Mouse (Mus musculus): Measurements from ENCODE around the gene Gcnt2. TPM values are rescaled to one million over a fixed set of nuclear protein-coding genes. Genes with fewer than 3 reads are reported as not detected.
A peak's percentile ranks its signal among the peaks of the same experiment; 100 is the strongest.
"Not testable (repeated sequence)": the region's sequence is repeated elsewhere in the genome, so short reads cannot be mapped to it uniquely, and the experiment has no call there.

Gene Gcnt2
- polyA plus RNA-seq, 1 experiment from 2014 or later: 5.7 TPM

- H3K4me3 ChIP-seq (ENCODE audit: low read depth, low read length): peak overlapping the region; percentile 43
- H3K27me3 ChIP-seq (ENCODE audit: control insufficient read depth, insufficient read depth, low read length): no peaks in the 10 kb centered on the region
- DNase-seq (ENCODE audit: low spot score) (no peak), ATAC-seq (ENCODE audit: low FRiP score, low TSS enrichment) (no peak)
- H3K4me1 ChIP-seq (replicated peaks; ENCODE audit: control insufficient read depth, insufficient read depth): 0 out of 2 replicates have a peak, but pooled peaks cover 2% of the 10 kb centered on the region
- H3K9ac ChIP-seq (ENCODE audit: low read length): peak overlapping the region; percentile 54; the same call in 1 of the 2 replicates
- H3K27ac ChIP-seq (replicated peaks): peak overlapping the region; percentile 45; the same call in 1 of the 2 replicates
- 56% methylated on average over 10 of the region's 10 CpGs for WGBS
- TF ChIP-seq EP300 (optimal IDR thresholded peaks at IDR 0.05) (no peak), CTCF (IDR thresholded peaks at IDR 0.05; ENCODE audit: low read depth) (no peak)
- no peaks in the 10 kb centered on the region for H3K9me3 ChIP-seq (ENCODE audit: control insufficient read depth, low read length)
- no peaks in the 10 kb centered on the region for H3K36me3 ChIP-seq (ENCODE audit: control insufficient read depth, insufficient read depth, low read length)
- H3K4me2 ChIP-seq (replicated peaks; ENCODE audit: low read depth): peak overlapping the region; percentile 64
Observed at GRCm38 (mm10) chr13:40885935-40886642, 26.5 kb downstream of the Gcnt2 start.

- peak overlapping the region; percentile 54 for H3K9ac ChIP-seq (ENCODE audit: low read length)
- 3% methylated on average over 22 of the region's 22 CpGs for WGBS
- no peak for ATAC-seq (ENCODE audit: low FRiP score, low TSS enrichment)
- H3K4me1 ChIP-seq (replicated peaks; ENCODE audit: control insufficient read depth, insufficient read depth): 0 out of 2 replicates have a peak, but pooled peaks cover 2% of the 10 kb centered on the region
- TF ChIP-seq EP300 (optimal IDR thresholded peaks at IDR 0.05) (no peak), CTCF (IDR thresholded peaks at IDR 0.05; ENCODE audit: low read depth) (no peak)
- peak overlapping the region; percentile 64 for H3K4me2 ChIP-seq (replicated peaks; ENCODE audit: low read depth)
- H3K36me3 ChIP-seq (ENCODE audit: control insufficient read depth, insufficient read depth, low read length): no peaks in the 10 kb centered on the region
- peak overlapping the region; percentile 45 for H3K27ac ChIP-seq (replicated peaks)
- DNase-seq (ENCODE audit: low spot score): peak; percentile 22
- H3K4me3 ChIP-seq (ENCODE audit: low read depth, low read length): peak overlapping the region; percentile 43
- H3K9me3 ChIP-seq (ENCODE audit: control insufficient read depth, low read length): no peaks in the 10 kb centered on the region
- H3K27me3 ChIP-seq (ENCODE audit: control insufficient read depth, insufficient read depth, low read length): no peaks in the 10 kb centered on the region
Observed at GRCm38 (mm10) chr13:40886643-40887381, 27.3 kb downstream of the Gcnt2 start.

DNA sequence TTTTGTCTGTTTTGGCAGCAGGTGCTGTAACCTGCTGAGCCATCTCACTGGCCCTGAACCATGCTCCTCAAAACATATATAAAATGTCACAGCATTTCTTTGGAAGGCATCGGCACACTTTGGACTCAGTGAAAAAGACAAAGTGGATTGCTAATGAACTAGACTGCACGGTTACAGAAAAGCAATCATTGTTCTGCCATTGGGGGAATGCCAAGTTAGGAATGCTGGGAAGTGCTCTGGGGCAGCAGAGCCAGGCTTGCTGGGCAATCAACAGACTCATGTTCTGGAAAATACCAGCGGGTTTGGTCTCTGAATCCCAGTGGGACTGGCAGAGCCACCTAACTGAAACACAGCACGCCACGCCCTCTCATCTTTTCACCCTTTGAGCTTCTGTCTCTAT lies 31.0 kb downstream of the Gcnt2 start:
- WGBS: 59% methylated on average over 5 of the region's 5 CpGs
- H3K4me2 ChIP-seq (replicated peaks; ENCODE audit: low read depth): no peak overlapping the region
- H3K4me1 ChIP-seq (replicated peaks; ENCODE audit: control insufficient read depth, insufficient read depth): 0 out of 2 replicates have a peak, but pooled peaks cover 2% of the 10 kb centered on the region
- H3K9me3 ChIP-seq (ENCODE audit: control insufficient read depth, low read length): no peaks in the 10 kb centered on the region
- TF ChIP-seq CTCF (IDR thresholded peaks at IDR 0.05; ENCODE audit: low read depth) (no peak), EP300 (optimal IDR thresholded peaks at IDR 0.05) (no peak)
- H3K36me3 ChIP-seq (ENCODE audit: control insufficient read depth, insufficient read depth, low read length): no peaks in the 10 kb centered on the region
- ATAC-seq (ENCODE audit: low FRiP score, low TSS enrichment): no peak
- H3K27me3 ChIP-seq (ENCODE audit: control insufficient read depth, insufficient read depth, low read length): no peaks in the 10 kb centered on the region
- H3K4me3 ChIP-seq (ENCODE audit: low read depth, low read length): no peak overlapping the region
- H3K9ac ChIP-seq (ENCODE audit: low read length): no peak overlapping the region
- H3K27ac ChIP-seq (replicated peaks): no peak overlapping the region
- no peak for DNase-seq (ENCODE audit: low spot score)

DNA sequence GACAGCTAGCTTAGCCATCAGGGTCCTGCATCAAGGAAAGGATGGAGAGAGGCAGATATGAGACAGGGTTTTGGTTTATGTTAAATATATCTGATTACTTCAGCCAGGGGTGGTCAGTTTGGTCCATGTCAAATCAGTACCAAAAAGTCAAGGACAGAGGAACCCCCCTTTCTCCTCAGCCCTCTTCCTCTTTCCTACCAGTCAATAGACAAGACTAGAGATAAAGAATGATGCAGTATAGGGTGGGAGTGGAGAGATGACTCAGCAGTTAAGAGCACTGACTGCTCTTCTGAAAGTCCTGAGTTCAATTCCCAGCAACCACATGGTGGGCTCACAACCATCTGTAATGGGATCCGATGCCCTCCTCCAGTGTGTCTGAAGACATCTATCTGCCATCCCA lies 31.8 kb downstream of the Gcnt2 start:
- H3K4me1 ChIP-seq (replicated peaks; ENCODE audit: control insufficient read depth, insufficient read depth); H3K9me3 ChIP-seq (ENCODE audit: control insufficient read depth, low read length); H3K27ac ChIP-seq (replicated peaks); H3K4me3 ChIP-seq (ENCODE audit: low read depth, low read length); H3K27me3 ChIP-seq (ENCODE audit: control insufficient read depth, insufficient read depth, low read length); ATAC-seq (ENCODE audit: low FRiP score, low TSS enrichment); H3K9ac ChIP-seq (ENCODE audit: low read length); DNase-seq (ENCODE audit: low spot score); H3K36me3 ChIP-seq (ENCODE audit: control insufficient read depth, insufficient read depth, low read length); H3K4me2 ChIP-seq (replicated peaks; ENCODE audit: low read depth): not testable (repeated sequence)
- 100% methylated on average over 1 of the region's 1 CpGs for WGBS

GRCm38 (mm10) chr13:40892043-40892442 lies 32.5 kb downstream of the Gcnt2 start:
- no peaks in the 10 kb centered on the region for H3K4me1 ChIP-seq (replicated peaks; ENCODE audit: control insufficient read depth, insufficient read depth)
- no peak for TF ChIP-seq EP300 (optimal IDR thresholded peaks at IDR 0.05)
- TF ChIP-seq CTCF (IDR thresholded peaks at IDR 0.05; ENCODE audit: low read depth): no peak
- 74% methylated on average over 7 of the region's 7 CpGs for WGBS
- no peaks in the 10 kb centered on the region for H3K27me3 ChIP-seq (ENCODE audit: control insufficient read depth, insufficient read depth, low read length)
- H3K36me3 ChIP-seq (ENCODE audit: control insufficient read depth, insufficient read depth, low read length): no peaks in the 10 kb centered on the region
- no peak overlapping the region for H3K9ac ChIP-seq (ENCODE audit: low read length)
- DNase-seq (ENCODE audit: low spot score) (no peak), ATAC-seq (ENCODE audit: low FRiP score, low TSS enrichment) (no peak)
- H3K4me3 ChIP-seq (ENCODE audit: low read depth, low read length): no peak overlapping the region
- no peaks in the 10 kb centered on the region for H3K9me3 ChIP-seq (ENCODE audit: control insufficient read depth, low read length)
- no peak overlapping the region for H3K27ac ChIP-seq (replicated peaks)
- no peak overlapping the region for H3K4me2 ChIP-seq (replicated peaks; ENCODE audit: low read depth)

GRCm38 (mm10) chr13:40892547-40892946 lies 33.0 kb downstream of the Gcnt2 start:
- Histone ChIP-seq H3K4me3 (ENCODE audit: low read depth, low read length) (no peak overlapping the region), H3K4me2 (replicated peaks; ENCODE audit: low read depth) (no peak overlapping the region), H3K36me3 (ENCODE audit: control insufficient read depth, insufficient read depth, low read length) (no peaks in the 10 kb centered on the region), H3K27ac (replicated peaks) (no peak overlapping the region), H3K4me1 (replicated peaks; ENCODE audit: control insufficient read depth, insufficient read depth) (no peaks in the 10 kb centered on the region), H3K27me3 (ENCODE audit: control insufficient read depth, insufficient read depth, low read length) (no peaks in the 10 kb centered on the region), H3K9ac (ENCODE audit: low read length) (no peak overlapping the region), H3K9me3 (ENCODE audit: control insufficient read depth, low read length) (no peaks in the 10 kb centered on the region)
- WGBS: 58% methylated on average over 4 of the region's 4 CpGs
- TF ChIP-seq CTCF (IDR thresholded peaks at IDR 0.05; ENCODE audit: low read depth): no peak
- no peak for TF ChIP-seq EP300 (optimal IDR thresholded peaks at IDR 0.05)
- no peak for DNase-seq (ENCODE audit: low spot score)
- ATAC-seq (ENCODE audit: low FRiP score, low TSS enrichment): no peak

Data from stomach, postnatal 0 days (tissue).